Mouse (Mus musculus) embryonic facial prominence, embryonic 11.5 days (tissue): ENCODE measurements around the gene Usp47. TPM values are rescaled to one million over a fixed set of nuclear protein-coding genes. Genes with fewer than 3 reads are reported as not detected.

ENCODE experiments used
- ATAC-seq: fragments of 200-750 bp; cut with Nextera tagmentation; replicated peaks from 2 replicates; pipeline ENCODE4 v1.8.0; 2017; ENCODE audit warnings: low read depth; ENCODE audit not compliant: insufficient number of reproducible peaks, low FRiP score, low TSS enrichment
- DNase-seq: peaks from one replicate; pipeline ENCODE4 v3.0.0-alpha.2; 2015; ENCODE audit warnings: low spot score
- H3K27ac ChIP-seq: fragments of 300-500 bp; sonication (generic); replicated peaks from 2 replicates; pipeline ENCODE4 v1.5.1; 2014; ENCODE audit warnings: mild to moderate bottlenecking, low read depth, low read length, control low read depth
- H3K27me3 ChIP-seq: fragments of 300-500 bp; sonication (generic); 2 replicates; pipeline ENCODE4 v1.6.1; 2014; ENCODE audit warnings: mild to moderate bottlenecking, low read length, moderate library complexity, mixed read lengths; ENCODE audit not compliant: control insufficient read depth, insufficient read depth
- H3K36me3 ChIP-seq: fragments of 300-500 bp; sonication (generic); replicated peaks from 2 replicates; pipeline ENCODE4 v1.6.1; 2014; ENCODE audit warnings: low read depth, mild to moderate bottlenecking, low read length, moderate library complexity, mixed read lengths; ENCODE audit not compliant: control insufficient read depth, insufficient read depth
- H3K4me1 ChIP-seq: fragments of 300-500 bp; sonication (generic); 2 replicates; pipeline ENCODE4 v1.6.1; 2014; ENCODE audit warnings: low read length, mixed read lengths; ENCODE audit not compliant: control insufficient read depth, insufficient read depth
- H3K4me2 ChIP-seq: fragments of 300-500 bp; sonication (generic); 2 replicates; pipeline ENCODE4 v1.6.1; 2014; ENCODE audit warnings: low read depth, mild to moderate bottlenecking, control low read depth, low read length, moderate library complexity
- H3K4me3 ChIP-seq: fragments of 300-500 bp; sonication (generic); 2 replicates; pipeline ENCODE4 v1.5.1; 2014; ENCODE audit warnings: low read depth, low read length, control low read depth
- H3K9ac ChIP-seq: fragments of 300-500 bp; sonication (generic); replicated peaks from 2 replicates; pipeline ENCODE4 v1.6.1; 2014; ENCODE audit warnings: mild to moderate bottlenecking, control low read depth, low read length
- H3K9me3 ChIP-seq: fragments of 300-500 bp; sonication (generic); replicated peaks from 2 replicates; pipeline ENCODE4 v1.6.1; 2016; ENCODE audit warnings: mild to moderate bottlenecking, low read length, inconsistent platforms, mixed read lengths; ENCODE audit not compliant: control insufficient read depth
- WGBS: fragments of 180-500 bp; shearing (Covaris S2); extraction: QIAGEN DNeasy Blood & Tissue Kit; methylation state at CpG from one replicate; pipeline ENCODE4 v1.1.7; 2014; 5-methylcytosine and 5-hydroxymethylcytosine counted together
- polyA plus RNA-seq: library from polyadenylated mRNA; unstranded; fragments of >200 nt; fragmentation: Nextera tagmentation; extraction: Ambion mirVana; gene quantifications from 2 replicates; pipeline ENCODE4 v1.2.1, GENCODE M21; 2014

Usp47 gene
- polyA plus RNA-seq, 1 experiment from 2014 or later = 110 TPM

DNA sequence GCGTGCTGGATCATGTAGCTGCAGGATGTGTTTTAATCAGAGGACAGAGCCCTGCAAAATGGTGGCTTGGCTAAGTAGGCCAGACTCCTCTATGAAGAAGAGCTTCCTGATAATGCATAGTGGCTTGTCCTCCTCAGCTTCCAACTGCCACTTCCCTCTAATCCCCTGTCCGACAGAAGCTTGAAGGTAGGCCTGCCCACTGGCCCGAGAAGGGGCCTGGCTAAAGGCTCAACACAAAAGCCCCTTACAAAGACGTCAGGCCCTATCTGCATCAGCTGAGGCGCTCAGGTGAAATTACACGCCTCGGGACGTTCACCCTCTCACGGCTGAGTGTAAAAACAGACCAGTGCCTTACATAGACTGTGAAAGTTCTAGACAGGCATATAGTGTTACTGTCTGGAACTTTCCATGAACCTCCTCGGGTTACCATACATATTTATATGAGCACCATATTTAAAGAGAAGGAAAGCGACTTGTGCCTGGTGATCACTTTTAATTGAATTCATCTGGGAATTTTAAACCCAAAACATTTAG is 121.4 kb downstream of the Usp47 start:
- Histone ChIP-seq H3K4me3 (no peak overlapping the region), H3K27ac (peak overlapping the region; percentile 68; the same call in 1 of the 2 replicates), H3K4me2 (no peak overlapping the region), H3K9me3 (no peaks in the 10 kb centered on the region), H3K27me3 (no peaks in the 10 kb centered on the region), H3K9ac (no peak overlapping the region), H3K4me1 (peaks cover 3% of the 10 kb centered on the region; the same call in 1 of the 2 replicates), H3K36me3 (no peaks in the 10 kb centered on the region)
- WGBS = 24% methylated on average over 11 of the region's 11 CpGs
- ATAC-seq (peak; percentile 77), DNase-seq (peak; percentile 71)

DNA sequence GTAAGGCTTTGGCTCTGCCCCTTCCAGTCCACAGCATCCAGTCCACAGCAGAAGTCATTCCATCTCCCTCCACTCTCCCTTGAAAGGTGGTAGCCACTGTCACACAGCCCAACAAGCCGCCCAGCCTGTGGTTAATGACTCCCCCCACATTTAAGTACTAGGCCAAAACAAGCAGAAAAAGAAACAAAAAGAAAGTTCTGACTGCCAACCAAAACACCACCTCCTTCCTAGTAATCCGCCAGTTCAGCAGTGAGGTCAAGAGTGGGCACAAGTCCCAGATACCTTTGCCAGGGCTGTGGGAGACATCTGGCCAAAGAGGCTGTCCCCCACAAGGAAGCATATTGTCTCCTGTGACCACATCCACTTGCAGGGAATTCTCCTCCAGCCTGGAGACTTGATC is 124.7 kb downstream of the Usp47 start:
- H3K4me1 ChIP-seq = peaks cover 3% of the 10 kb centered on the region; the same call in 1 of the 2 replicates
- H3K4me3 ChIP-seq = no peak overlapping the region
- H3K36me3 ChIP-seq = no peaks in the 10 kb centered on the region
- no peak overlapping the region for H3K27ac ChIP-seq
- H3K27me3 ChIP-seq = no peaks in the 10 kb centered on the region
- WGBS = 85% methylated on average over 2 of the region's 2 CpGs
- ATAC-seq (no peak), DNase-seq (no peak)
- no peak overlapping the region for H3K9ac ChIP-seq
- no peak overlapping the region for H3K4me2 ChIP-seq
- H3K9me3 ChIP-seq = no peaks in the 10 kb centered on the region

DNA sequence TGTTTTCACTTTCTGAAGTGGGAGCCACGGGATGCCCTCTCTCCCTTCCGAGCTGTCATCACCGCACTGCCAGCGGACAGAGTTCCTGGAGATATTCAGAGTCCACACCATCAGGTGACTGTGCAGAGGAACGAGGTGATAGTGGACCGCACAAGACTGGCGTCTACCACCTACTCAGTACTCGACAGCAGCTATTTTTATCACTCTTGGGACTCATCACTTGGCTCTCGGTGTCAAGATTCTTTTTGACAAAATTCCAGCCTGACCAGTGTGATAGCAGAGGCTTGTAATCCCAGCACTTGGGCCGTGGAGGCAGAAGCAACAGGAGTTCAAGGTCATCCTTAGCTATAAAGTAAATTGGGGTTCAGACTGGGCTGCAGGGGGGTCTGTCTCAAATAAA is 125.8 kb downstream of the Usp47 start:
- H3K4me3 ChIP-seq = no peak overlapping the region
- ATAC-seq (no peak), DNase-seq (no peak)
- H3K27me3 ChIP-seq = no peaks in the 10 kb centered on the region
- H3K27ac ChIP-seq = no peak overlapping the region
- no peaks in the 10 kb centered on the region for H3K4me1 ChIP-seq
- H3K4me2 ChIP-seq = no peak overlapping the region
- WGBS = 89% methylated on average over 10 of the region's 10 CpGs
- H3K9ac ChIP-seq = no peak overlapping the region
- no peaks in the 10 kb centered on the region for H3K9me3 ChIP-seq
- no peaks in the 10 kb centered on the region for H3K36me3 ChIP-seq

DNA sequence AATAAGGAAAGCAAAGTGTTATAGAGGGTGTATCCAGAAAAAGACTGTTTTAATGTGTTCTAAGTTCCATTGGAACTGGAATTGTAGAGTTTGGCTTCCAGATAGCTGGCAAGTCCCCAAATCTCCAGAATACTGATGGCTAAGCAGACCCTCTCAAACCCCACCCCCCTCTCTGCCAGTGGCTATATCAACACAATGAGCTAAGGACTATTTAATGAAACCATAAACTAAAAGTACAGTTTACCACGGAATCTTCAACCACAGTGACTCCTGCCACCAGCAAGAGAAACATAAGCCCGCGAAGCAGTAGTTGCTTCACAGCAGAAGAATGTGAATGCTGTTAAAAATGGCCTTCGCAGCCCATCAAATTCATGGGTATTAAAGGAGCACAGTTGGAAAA is 131.1 kb downstream of the Usp47 start:
- no peak overlapping the region for H3K4me3 ChIP-seq
- no peak overlapping the region for H3K27ac ChIP-seq
- H3K27me3 ChIP-seq = 0 out of 2 replicates have a peak, but pooled peaks cover 3% of the 10 kb centered on the region
- 80% methylated on average over 4 of the region's 4 CpGs for WGBS
- no peak overlapping the region for H3K9ac ChIP-seq
- no peaks in the 10 kb centered on the region for H3K36me3 ChIP-seq
- no peak overlapping the region for H3K4me2 ChIP-seq
- ATAC-seq (no peak), DNase-seq (no peak)
- H3K4me1 ChIP-seq = no peaks in the 10 kb centered on the region
- no peaks in the 10 kb centered on the region for H3K9me3 ChIP-seq

DNA sequence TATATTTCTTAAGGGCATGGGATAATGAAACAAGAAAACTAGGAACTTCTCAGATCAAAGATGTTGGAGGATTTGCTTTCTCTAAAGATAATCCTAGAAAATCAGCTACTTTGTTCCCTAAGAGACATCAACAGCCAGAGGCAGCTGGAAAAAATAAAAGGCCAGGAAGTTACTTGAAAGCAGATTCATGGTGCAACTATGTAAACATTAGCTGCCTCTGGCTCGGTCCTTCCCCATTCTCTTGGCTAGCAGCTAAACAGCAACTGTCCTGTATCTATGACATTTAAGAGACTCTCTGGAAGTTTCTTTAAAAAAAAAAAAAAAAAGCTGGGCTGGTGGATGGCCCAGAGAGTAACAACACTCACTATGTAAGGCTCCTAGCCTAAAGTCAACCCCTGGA is 131.9 kb downstream of the Usp47 start:
- Histone ChIP-seq H3K27me3 (0 out of 2 replicates have a peak, but pooled peaks cover 3% of the 10 kb centered on the region), H3K4me3 (no peak overlapping the region), H3K4me1 (no peaks in the 10 kb centered on the region), H3K4me2 (no peak overlapping the region), H3K9ac (no peak overlapping the region), H3K9me3 (no peaks in the 10 kb centered on the region), H3K36me3 (no peaks in the 10 kb centered on the region), H3K27ac (no peak overlapping the region)
- peak; percentile 64 for DNase-seq
- no peak for ATAC-seq
- 14% methylated on average over 1 of the region's 1 CpGs for WGBS

DNA sequence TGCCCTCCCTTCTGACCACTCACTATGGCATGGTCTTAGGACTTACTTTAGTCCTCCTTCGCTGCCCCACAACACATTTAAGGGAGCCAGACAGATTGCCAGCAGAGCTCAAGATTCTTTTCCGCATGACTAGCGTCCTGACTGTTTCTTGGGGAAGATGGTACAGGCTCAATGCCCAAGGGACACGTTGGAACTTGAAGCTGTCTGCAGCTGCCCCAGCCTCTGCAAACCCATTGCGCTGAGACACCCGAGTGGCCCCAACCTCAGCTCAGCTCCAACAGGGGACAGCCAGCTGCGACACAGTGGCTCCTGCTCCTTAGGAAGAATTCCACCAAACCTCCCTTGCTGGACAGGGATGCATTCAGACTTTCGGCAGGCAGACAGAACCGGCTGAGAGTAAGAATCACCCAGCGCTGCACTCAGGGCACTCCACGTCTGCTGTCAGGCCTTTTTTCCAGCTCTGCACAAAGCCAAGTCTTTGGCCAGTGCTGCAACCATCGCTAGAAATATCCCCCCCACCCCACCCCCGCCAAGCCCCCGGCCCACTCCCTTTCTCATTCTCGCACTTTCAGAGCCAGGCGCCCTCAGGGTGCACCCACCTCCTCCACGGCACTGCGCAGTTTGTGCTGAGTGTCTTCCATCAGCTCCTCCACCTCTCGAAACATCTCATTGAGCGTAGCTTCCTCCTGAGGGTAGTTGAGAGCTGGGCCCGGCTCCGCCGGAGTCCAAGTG is 134.4 kb downstream of the Usp47 start:
- 11% methylated on average over 23 of the region's 23 CpGs for WGBS
- ATAC-seq = peak; percentile 29; the same call in 1 of the 2 replicates

DNA sequence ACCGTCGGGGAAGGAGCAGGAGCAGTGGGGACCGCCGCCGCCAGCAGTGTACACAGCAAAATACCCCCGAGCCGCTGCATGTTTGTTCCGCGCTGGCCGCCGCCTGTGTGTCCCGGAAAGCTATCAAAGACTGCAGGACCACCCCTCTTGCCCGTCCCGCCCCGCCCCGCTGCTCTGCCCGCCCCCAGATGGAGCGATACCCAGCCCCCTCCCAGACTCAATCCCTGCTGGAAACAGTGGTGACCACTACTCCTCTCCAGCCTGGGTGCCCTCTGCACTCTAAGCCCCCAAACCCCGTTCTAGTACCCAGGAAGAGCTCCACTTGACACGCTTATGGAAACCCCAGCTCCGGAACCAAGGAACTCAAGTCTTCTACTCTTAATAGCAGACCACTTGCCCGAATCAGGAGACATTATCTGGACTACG is 135.0 kb downstream of the Usp47 start:
- H3K9ac ChIP-seq = peak overlapping the region; percentile 65
- peak overlapping the region; percentile 48 for H3K4me3 ChIP-seq
- 0 out of 2 replicates have a peak, but pooled peaks cover 3% of the 10 kb centered on the region for H3K27me3 ChIP-seq
- no peaks in the 10 kb centered on the region for H3K36me3 ChIP-seq
- no peaks in the 10 kb centered on the region for H3K4me1 ChIP-seq
- WGBS = 1% methylated on average over 23 of the region's 23 CpGs
- H3K4me2 ChIP-seq = peak overlapping the region; percentile 73
- peak; percentile 35; the same call in 1 of the 2 replicates for ATAC-seq
- peak; percentile 63 for DNase-seq
- no peak overlapping the region for H3K27ac ChIP-seq
- no peaks in the 10 kb centered on the region for H3K9me3 ChIP-seq

More for the DNA sequence above, 134.4 kb downstream of the Usp47 start:
- Histone ChIP-seq H3K36me3 (no peaks in the 10 kb centered on the region), H3K4me2 (peak overlapping the region; percentile 73), H3K27me3 (0 out of 2 replicates have a peak, but pooled peaks cover 3% of the 10 kb centered on the region), H3K4me1 (no peaks in the 10 kb centered on the region), H3K9me3 (no peaks in the 10 kb centered on the region), H3K9ac (peak overlapping the region; percentile 65), H3K27ac (0 out of 2 replicates have a peak overlapping the region, but pooled peaks have one; percentile 28), H3K4me3 (peak overlapping the region; percentile 48)
- DNase-seq = no peak

DNA sequence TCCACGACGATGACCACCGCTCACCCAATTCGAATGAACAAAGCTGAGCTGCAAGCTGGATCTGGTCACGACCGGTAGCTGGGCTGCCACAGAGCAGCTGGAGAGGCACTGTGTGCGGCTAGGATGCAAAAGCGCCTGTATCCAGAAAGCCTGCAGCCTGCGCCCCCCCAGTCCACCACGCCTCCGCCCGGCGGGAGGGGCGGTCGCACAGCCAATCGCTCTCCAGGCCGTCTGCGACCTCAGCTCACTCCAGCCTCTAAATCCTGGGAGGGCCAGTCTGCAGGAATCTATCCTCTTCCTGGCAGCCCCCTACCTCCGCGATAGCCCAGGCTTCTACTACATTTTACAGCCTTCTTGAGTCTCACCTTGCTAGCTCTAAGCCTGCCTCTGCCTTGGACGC is 135.6 kb downstream of the Usp47 start, which contains the start of gene Dkk3:
Dkk3 (minus strand) TSS at position 116 of the 400 bp plus-strand sequence.
- WGBS = 3% methylated on average over 21 of the region's 21 CpGs
- Histone ChIP-seq H3K4me1 (no peaks in the 10 kb centered on the region), H3K36me3 (no peaks in the 10 kb centered on the region), H3K9ac (peak within 1 kb of the TSS; percentile 65), H3K4me3 (peak within 1 kb of the TSS; percentile 48), H3K9me3 (no peaks in the 10 kb centered on the region), H3K27ac (0 out of 2 replicates have a peak within 1 kb of the TSS, but pooled peaks have one; percentile 28), H3K27me3 (0 out of 2 replicates have a peak, but pooled peaks cover 3% of the 10 kb centered on the region), H3K4me2 (peak within 1 kb of the TSS; percentile 73)
- peak; percentile 71 for DNase-seq
- peak; percentile 48 for ATAC-seq
